Mouse (Mus musculus): Measurements from ENCODE around the gene 4930435E12Rik. TPM values are rescaled to one million over a fixed set of nuclear protein-coding genes. Genes with fewer than 3 reads are reported as not detected.
A peak's percentile ranks its signal among the peaks of the same experiment; 100 is the strongest.
"Not testable (repeated sequence)": the region's sequence is repeated elsewhere in the genome, so short reads cannot be mapped to it uniquely, and the experiment has no call there.

Gene 4930435E12Rik
- polyA plus RNA-seq, 1 experiment from 2014 or later = not detected

DNA sequence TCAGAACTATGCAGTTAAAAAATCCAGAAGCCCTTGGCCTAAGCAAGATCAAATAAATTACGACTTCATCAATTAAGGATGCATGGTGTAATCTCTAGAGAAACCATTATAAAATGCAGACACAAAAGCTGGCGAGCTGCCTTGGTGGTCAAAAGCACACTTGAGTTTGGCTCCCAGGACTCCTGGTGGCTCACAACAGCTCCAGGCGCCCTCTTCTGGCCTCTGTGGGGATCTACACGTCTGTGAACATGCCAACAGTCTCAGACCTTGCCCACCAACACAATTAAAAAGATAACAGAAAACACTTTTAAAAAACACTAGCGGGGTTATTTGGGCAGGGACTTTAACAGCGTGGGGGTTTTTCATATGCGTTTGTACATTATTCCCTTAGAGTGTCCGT is 16.0 kb downstream of the 4930435E12Rik start:
- no peak overlapping the region for H3K9ac ChIP-seq (replicated peaks; ENCODE audit: low read depth)
- no peaks in the 10 kb centered on the region for H3K27me3 ChIP-seq (replicated peaks; ENCODE audit: insufficient read depth, low read length)
- ATAC-seq (peak; percentile 63), DNase-seq (ENCODE audit: low spot score) (peak; percentile 92)
- H3K9me3 ChIP-seq (ENCODE audit: low read length) = no peaks in the 10 kb centered on the region
- 18% methylated on average over 8 of the region's 8 CpGs for WGBS
- no peak overlapping the region for H3K4me3 ChIP-seq (ENCODE audit: low read depth, low read length)
- no peaks in the 10 kb centered on the region for H3K4me1 ChIP-seq (ENCODE audit: insufficient read depth, low read depth, low read length)
- H3K36me3 ChIP-seq (ENCODE audit: insufficient read depth, low read length) = no peaks in the 10 kb centered on the region
- no peak overlapping the region for H3K27ac ChIP-seq (ENCODE audit: low read length)
- no peak overlapping the region for H3K4me2 ChIP-seq (replicated peaks; ENCODE audit: low read depth, low read length)
- peak; percentile 92 for TF ChIP-seq CTCF (IDR thresholded peaks at IDR 0.05)
- no peak for TF ChIP-seq EP300 (IDR thresholded peaks at IDR 0.05)

DNA sequence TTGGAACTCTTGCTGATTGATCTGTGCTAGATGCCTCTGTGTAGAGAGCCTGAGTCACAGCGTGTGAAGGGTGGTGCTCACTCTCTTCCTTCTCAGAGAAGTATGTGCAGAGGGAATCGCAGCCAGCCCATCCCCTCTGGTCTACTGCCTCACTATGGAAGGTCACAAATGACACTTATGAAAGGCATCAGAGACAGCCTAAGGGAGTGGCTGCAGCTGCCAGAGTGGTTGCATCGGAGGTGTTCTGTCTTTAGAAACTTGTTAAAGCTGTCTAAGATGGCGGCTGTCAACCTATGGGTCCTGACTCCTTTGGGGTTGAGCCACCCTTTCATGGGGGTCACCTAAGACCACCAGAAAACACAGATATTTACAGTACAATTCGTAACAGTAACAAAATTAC is 18.4 kb downstream of the 4930435E12Rik start:
- WGBS = 61% methylated on average over 5 of the region's 5 CpGs
- peak; percentile 37; the same call in 1 of the 2 replicates for ATAC-seq

GRCm38 (mm10) chr16:38807796-38808195 is 20.8 kb downstream of the 4930435E12Rik start:
- not testable (repeated sequence) for H3K4me3 ChIP-seq (ENCODE audit: low read depth, low read length); H3K27me3 ChIP-seq (replicated peaks; ENCODE audit: insufficient read depth, low read length); H3K9me3 ChIP-seq (ENCODE audit: low read length); H3K36me3 ChIP-seq (ENCODE audit: insufficient read depth, low read length); H3K9ac ChIP-seq (replicated peaks; ENCODE audit: low read depth); ATAC-seq; DNase-seq (ENCODE audit: low spot score); H3K27ac ChIP-seq (ENCODE audit: low read length); H3K4me1 ChIP-seq (ENCODE audit: insufficient read depth, low read depth, low read length); H3K4me2 ChIP-seq (replicated peaks; ENCODE audit: low read depth, low read length)
- 87% methylated on average over 5 of the region's 5 CpGs for WGBS

More for the DNA sequence above, 18.4 kb downstream of the 4930435E12Rik start:
- Histone ChIP-seq H3K36me3 (ENCODE audit: insufficient read depth, low read length) (no peaks in the 10 kb centered on the region), H3K4me1 (ENCODE audit: insufficient read depth, low read depth, low read length) (no peaks in the 10 kb centered on the region), H3K27me3 (replicated peaks; ENCODE audit: insufficient read depth, low read length) (no peaks in the 10 kb centered on the region), H3K4me2 (replicated peaks; ENCODE audit: low read depth, low read length) (no peak overlapping the region), H3K27ac (ENCODE audit: low read length) (no peak overlapping the region), H3K4me3 (ENCODE audit: low read depth, low read length) (no peak overlapping the region), H3K9me3 (ENCODE audit: low read length) (no peaks in the 10 kb centered on the region), H3K9ac (replicated peaks; ENCODE audit: low read depth) (no peak overlapping the region)
- TF ChIP-seq EP300 (IDR thresholded peaks at IDR 0.05) (no peak), CTCF (IDR thresholded peaks at IDR 0.05) (no peak)
- DNase-seq (ENCODE audit: low spot score) = no peak

DNA sequence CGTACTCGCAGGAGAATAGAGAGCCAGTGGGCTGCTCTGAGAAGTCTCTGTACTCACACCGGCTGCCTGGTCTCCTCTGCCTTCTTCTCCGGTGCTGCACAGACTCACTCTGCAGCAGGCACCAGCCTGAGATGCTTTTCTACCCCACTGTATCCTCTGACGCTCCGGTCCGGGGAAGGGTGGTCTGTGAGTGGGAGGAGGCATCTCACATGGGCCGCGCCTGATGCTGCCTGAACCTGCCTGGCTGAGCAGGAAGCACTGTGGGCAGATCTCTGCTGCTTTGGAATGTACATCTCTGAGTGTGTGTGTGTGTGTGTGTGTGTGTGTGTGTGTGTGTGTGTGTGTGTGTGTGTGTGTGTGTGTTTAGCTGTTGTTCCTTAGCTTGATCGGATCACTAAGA is 28.5 kb downstream of the 4930435E12Rik start, which contains the start of gene Upk1b:
Gene Upk1b (minus strand): TSS at position 238 of the 400 bp plus-strand sequence.
- Histone ChIP-seq H3K27ac (ENCODE audit: low read length) (0 out of 2 replicates have a peak within 1 kb of the TSS, but pooled peaks have one; percentile 5), H3K4me3 (ENCODE audit: low read depth, low read length) (peak within 1 kb of the TSS; percentile 15; the same call in 1 of the 2 replicates), H3K9me3 (ENCODE audit: low read length) (no peaks in the 10 kb centered on the region), H3K4me1 (ENCODE audit: insufficient read depth, low read depth, low read length) (no peaks in the 10 kb centered on the region), H3K36me3 (ENCODE audit: insufficient read depth, low read length) (no peaks in the 10 kb centered on the region), H3K4me2 (replicated peaks; ENCODE audit: low read depth, low read length) (peak within 1 kb of the TSS; percentile 32), H3K9ac (replicated peaks; ENCODE audit: low read depth) (no peak within 1 kb of the TSS; the same call in 1 of the 2 replicates), H3K27me3 (replicated peaks; ENCODE audit: insufficient read depth, low read length) (no peaks in the 10 kb centered on the region)
- TF ChIP-seq CTCF (IDR thresholded peaks at IDR 0.05) (no peak), EP300 (IDR thresholded peaks at IDR 0.05) (no peak)
- ATAC-seq (peak; percentile 59), DNase-seq (ENCODE audit: low spot score) (peak; percentile 55)
- WGBS = 21% methylated on average over 10 of the region's 10 CpGs

DNA sequence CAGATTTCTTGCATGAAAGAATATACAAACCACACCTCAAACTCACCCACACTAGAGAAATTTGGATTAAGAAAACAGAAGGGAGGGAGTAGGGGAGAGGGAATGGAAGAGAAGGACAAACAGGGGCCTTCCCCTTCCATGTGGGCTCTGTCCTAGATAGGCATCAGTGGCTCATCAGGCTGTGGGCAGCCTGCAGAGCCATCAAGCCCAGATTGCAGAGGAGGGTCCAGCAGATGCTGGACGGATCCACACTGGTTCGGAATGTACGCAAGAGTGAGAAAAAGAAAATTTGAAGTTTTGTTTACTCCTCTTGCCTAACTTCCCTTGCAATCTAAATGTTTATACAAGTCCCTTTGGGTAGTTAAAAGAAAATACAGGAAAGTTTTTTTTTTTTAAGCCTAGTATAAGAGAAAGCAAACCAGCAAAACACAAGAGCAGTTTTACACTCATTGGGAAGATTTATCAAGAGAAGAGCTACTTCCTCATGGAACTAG is 29.5 kb downstream of the 4930435E12Rik start:
- ATAC-seq = peak; percentile 44
- WGBS = 39% methylated on average over 3 of the region's 3 CpGs

DNA sequence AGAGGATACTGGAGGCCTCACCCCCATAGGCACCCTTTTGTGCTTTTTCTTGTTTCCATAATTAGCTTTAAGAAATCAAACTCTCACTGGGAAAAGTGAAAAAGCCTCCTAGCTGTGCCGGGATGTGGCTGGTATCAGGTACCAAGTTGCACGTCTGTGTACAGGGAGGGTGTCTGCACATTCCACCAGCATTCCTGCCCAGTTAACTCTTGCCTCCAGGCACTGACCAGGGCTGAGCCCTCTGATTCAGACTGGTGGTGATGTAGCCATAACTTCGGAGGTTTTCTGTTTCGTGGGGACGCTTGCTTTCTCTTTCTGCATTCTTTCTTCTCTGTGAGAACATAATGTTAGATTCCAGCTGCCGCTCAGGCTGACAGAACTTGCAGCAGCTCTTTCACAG is 35.4 kb downstream of the 4930435E12Rik start:
- ATAC-seq (peak; percentile 83), DNase-seq (ENCODE audit: low spot score) (peak; percentile 49)
- no peak overlapping the region for H3K4me3 ChIP-seq (ENCODE audit: low read depth, low read length)
- no peaks in the 10 kb centered on the region for H3K27me3 ChIP-seq (replicated peaks; ENCODE audit: insufficient read depth, low read length)
- H3K9me3 ChIP-seq (ENCODE audit: low read length) = no peaks in the 10 kb centered on the region
- WGBS = 34% methylated on average over 6 of the region's 6 CpGs
- peaks cover 13% of the 10 kb centered on the region; the same call in 1 of the 2 replicates for H3K4me1 ChIP-seq (ENCODE audit: insufficient read depth, low read depth, low read length)
- H3K4me2 ChIP-seq (replicated peaks; ENCODE audit: low read depth, low read length) = peak overlapping the region; percentile 19; the same call in 1 of the 2 replicates
- peak overlapping the region; percentile 11; the same call in 1 of the 2 replicates for H3K27ac ChIP-seq (ENCODE audit: low read length)
- TF ChIP-seq CTCF (IDR thresholded peaks at IDR 0.05) = no peak
- no peak overlapping the region for H3K9ac ChIP-seq (replicated peaks; ENCODE audit: low read depth)
- no peaks in the 10 kb centered on the region for H3K36me3 ChIP-seq (ENCODE audit: insufficient read depth, low read length)

More for the DNA sequence above, 29.5 kb downstream of the 4930435E12Rik start:
- Histone ChIP-seq H3K9ac (replicated peaks; ENCODE audit: low read depth) (no peak overlapping the region), H3K27ac (ENCODE audit: low read length) (no peak overlapping the region), H3K4me1 (ENCODE audit: insufficient read depth, low read depth, low read length) (no peaks in the 10 kb centered on the region), H3K27me3 (replicated peaks; ENCODE audit: insufficient read depth, low read length) (no peaks in the 10 kb centered on the region), H3K36me3 (ENCODE audit: insufficient read depth, low read length) (no peaks in the 10 kb centered on the region), H3K9me3 (ENCODE audit: low read length) (no peaks in the 10 kb centered on the region), H3K4me3 (ENCODE audit: low read depth, low read length) (no peak overlapping the region), H3K4me2 (replicated peaks; ENCODE audit: low read depth, low read length) (no peak overlapping the region)
- peak; percentile 59 for DNase-seq (ENCODE audit: low spot score)
- TF ChIP-seq CTCF (IDR thresholded peaks at IDR 0.05) = no peak
